Mouse (Mus musculus) heart, embryonic 14.5 days (tissue): ENCODE results near the gene Nod1. TPM values are rescaled to one million over a fixed set of nuclear protein-coding genes. Genes with fewer than 3 reads are reported as not detected.
"Not testable (repeated sequence)": the region's sequence is repeated elsewhere in the genome, so short reads cannot be mapped to it uniquely, and the experiment has no call there.

Source experiments
- ATAC-seq: fragments of 200-750 bp; cut with Nextera tagmentation; 2 replicates; pipeline ENCODE4 v1.8.0; 2017; ENCODE audit warnings: low read depth, moderate TSS enrichment; ENCODE audit not compliant: insufficient number of reproducible peaks, insufficient read depth, low FRiP score
- H3K27ac ChIP-seq, 2 experiments: fragments of 200-500 bp in 1 of 2; fragments of 300-500 bp in 1 of 2; sonication (generic) in 1 of 2; replicated peaks in 1 of 2; 2 replicates each; pipeline ENCODE4 v1.5.1; 2012 to 2014; ENCODE audit warnings: low read depth in 2 of 2, low read length in 2 of 2, control low read depth in 1 of 2, mild to moderate bottlenecking in 1 of 2, mixed read lengths in 1 of 2; ENCODE audit not compliant: control insufficient read depth in 1 of 2, insufficient read depth in 1 of 2
- H3K27me3 ChIP-seq: fragments of 300-500 bp; sonication (generic); 2 replicates; pipeline ENCODE4 v1.6.1; 2014; ENCODE audit warnings: mild to moderate bottlenecking, low read length, control low read depth; ENCODE audit not compliant: control insufficient read depth, insufficient read depth
- H3K36me3 ChIP-seq: fragments of 300-500 bp; sonication (generic); 2 replicates; pipeline ENCODE4 v1.6.1; 2014; ENCODE audit warnings: mild to moderate bottlenecking, control low read depth, low read length, mixed read lengths; ENCODE audit not compliant: control insufficient read depth, insufficient read depth
- H3K4me1 ChIP-seq, 2 experiments: fragments of 200-500 bp in 1 of 2; fragments of 300-500 bp in 1 of 2; sonication (generic) in 1 of 2; 2 replicates each; pipeline ENCODE4 v1.6.1; 2012 to 2014; ENCODE audit warnings: low read length in 2 of 2, control low read depth in 1 of 2, mixed read lengths in 1 of 2; ENCODE audit not compliant: control insufficient read depth in 2 of 2, insufficient read depth in 2 of 2
- H3K4me2 ChIP-seq: fragments of 300-500 bp; sonication (generic); 2 replicates; pipeline ENCODE4 v1.6.1; 2014; ENCODE audit warnings: mild to moderate bottlenecking, low read length
- H3K4me3 ChIP-seq, 2 experiments: fragments of 200-500 bp in 1 of 2; fragments of 300-500 bp in 1 of 2; sonication (generic) in 1 of 2; 2 replicates each; pipeline ENCODE4 v1.5.1; 2012 to 2014; ENCODE audit warnings: low read length in 2 of 2, mild to moderate bottlenecking in 2 of 2, control low read depth in 1 of 2, low read depth in 1 of 2, moderate library complexity in 1 of 2; ENCODE audit not compliant: control insufficient read depth in 1 of 2, insufficient read depth in 1 of 2
- H3K9ac ChIP-seq: fragments of 300-500 bp; sonication (generic); 2 replicates; pipeline ENCODE4 v1.6.1; 2014; ENCODE audit warnings: mild to moderate bottlenecking, low read length
- H3K9me3 ChIP-seq: fragments of 300-500 bp; sonication (generic); 2 replicates; pipeline ENCODE4 v1.6.1; 2016; ENCODE audit warnings: low read length, control low read depth; ENCODE audit not compliant: control insufficient read depth
- WGBS: fragments of 180-500 bp; shearing (Covaris S2); extraction: QIAGEN DNeasy Blood & Tissue Kit; methylation state at CpG from one replicate; pipeline ENCODE4 v1.1.7; 2014; 5-methylcytosine and 5-hydroxymethylcytosine counted together
- polyA plus RNA-seq: library from polyadenylated mRNA; unstranded; fragments of >200 nt; fragmentation: Nextera tagmentation; extraction: Ambion mirVana; gene quantifications from 2 replicates; pipeline ENCODE4 v1.2.1, GENCODE M21; 2014

The Nod1 gene
- polyA plus RNA-seq, 1 experiment from 2014 or later: 4.6 TPM

DNA sequence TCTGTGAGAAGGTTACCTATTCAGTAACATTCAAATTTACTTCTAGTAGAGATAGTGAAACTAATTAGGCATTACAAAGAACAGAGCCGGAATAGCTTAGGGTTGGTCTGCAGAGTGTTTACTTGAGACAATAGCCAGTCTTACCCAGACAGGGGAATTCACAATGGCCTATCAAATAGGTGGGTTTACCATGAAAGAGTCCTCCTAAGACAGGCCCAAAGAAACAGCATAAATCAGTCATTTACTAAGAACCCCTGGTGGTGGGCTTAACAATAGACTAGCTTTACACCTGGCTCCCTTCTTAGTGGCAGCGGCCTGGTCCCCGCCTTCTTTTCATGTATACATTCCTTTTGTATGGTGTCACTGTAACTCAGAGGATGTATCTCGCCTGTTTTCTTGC is 19.0 kb downstream of the Nod1 start:
- not testable (repeated sequence) for H3K27ac ChIP-seq, H3K9me3 ChIP-seq, H3K4me1 ChIP-seq, ATAC-seq, H3K36me3 ChIP-seq, H3K9ac ChIP-seq, H3K4me2 ChIP-seq, H3K27me3 ChIP-seq, H3K4me3 ChIP-seq
- 91% methylated on average over 4 of the region's 4 CpGs for WGBS

DNA sequence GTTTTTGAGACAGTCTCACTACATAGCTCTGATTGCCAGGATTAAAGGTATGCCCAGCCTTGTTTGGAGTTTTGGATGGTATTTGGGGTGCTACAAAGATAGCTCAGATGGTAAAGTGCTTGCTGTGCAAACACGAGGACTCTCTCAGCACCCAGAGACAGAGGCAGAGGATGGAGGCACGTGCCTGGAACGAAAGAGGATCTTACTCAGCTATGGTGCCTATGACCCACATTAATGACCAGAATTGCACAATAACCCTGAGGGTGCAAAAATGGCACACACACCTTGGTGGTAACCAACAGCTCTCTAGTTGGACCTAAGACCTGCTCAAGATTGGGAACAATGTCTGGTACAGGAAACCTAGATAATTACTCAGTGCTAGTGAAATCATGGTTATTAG is 19.9 kb downstream of the Nod1 start:
- Histone ChIP-seq H3K9me3 (no peaks in the 10 kb centered on the region), H3K4me1 (peaks cover 7% of the 10 kb centered on the region in 2 experiments; a peak in 2 of 4 replicates), H3K27ac (no peak overlapping the region), H3K9ac (no peak overlapping the region), H3K4me2 (no peak overlapping the region), H3K27me3 (no peaks in the 10 kb centered on the region), H3K4me3 (no peak overlapping the region), H3K36me3 (no peaks in the 10 kb centered on the region)
- WGBS: 88% methylated on average over 3 of the region's 3 CpGs
- no peak for ATAC-seq

DNA sequence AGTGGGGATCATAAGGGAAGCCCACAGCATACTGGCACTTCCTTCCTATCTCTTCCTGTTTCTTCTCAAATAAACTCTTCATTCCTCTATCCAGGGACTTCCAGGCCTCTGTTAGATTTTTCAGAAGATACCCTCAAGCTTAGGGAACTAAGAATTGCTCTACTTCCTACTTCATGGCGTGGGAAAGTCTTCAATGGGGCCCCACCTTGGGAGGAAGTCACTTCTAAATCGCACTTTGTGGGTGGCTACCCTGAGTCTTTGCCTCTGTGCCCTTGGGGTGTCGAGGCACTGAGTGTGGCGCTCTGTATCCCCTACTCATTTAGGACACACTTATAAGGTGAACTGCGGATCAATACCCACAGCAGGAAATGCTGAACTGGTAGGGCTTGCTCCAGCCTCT is 23.7 kb downstream of the Nod1 start:
- H3K36me3 ChIP-seq: no peaks in the 10 kb centered on the region
- no peak overlapping the region for H3K27ac ChIP-seq
- ATAC-seq: no peak
- 72% methylated on average over 5 of the region's 5 CpGs for WGBS
- no peak overlapping the region for H3K9ac ChIP-seq
- peaks cover 14% of the 10 kb centered on the region for H3K27me3 ChIP-seq
- H3K4me2 ChIP-seq: no peak overlapping the region
- H3K4me3 ChIP-seq: no peak overlapping the region
- no peaks in the 10 kb centered on the region for H3K9me3 ChIP-seq
- peaks cover 3 to 4% of the 10 kb centered on the region in 2 experiments; a peak in 2 of 4 replicates for H3K4me1 ChIP-seq

DNA sequence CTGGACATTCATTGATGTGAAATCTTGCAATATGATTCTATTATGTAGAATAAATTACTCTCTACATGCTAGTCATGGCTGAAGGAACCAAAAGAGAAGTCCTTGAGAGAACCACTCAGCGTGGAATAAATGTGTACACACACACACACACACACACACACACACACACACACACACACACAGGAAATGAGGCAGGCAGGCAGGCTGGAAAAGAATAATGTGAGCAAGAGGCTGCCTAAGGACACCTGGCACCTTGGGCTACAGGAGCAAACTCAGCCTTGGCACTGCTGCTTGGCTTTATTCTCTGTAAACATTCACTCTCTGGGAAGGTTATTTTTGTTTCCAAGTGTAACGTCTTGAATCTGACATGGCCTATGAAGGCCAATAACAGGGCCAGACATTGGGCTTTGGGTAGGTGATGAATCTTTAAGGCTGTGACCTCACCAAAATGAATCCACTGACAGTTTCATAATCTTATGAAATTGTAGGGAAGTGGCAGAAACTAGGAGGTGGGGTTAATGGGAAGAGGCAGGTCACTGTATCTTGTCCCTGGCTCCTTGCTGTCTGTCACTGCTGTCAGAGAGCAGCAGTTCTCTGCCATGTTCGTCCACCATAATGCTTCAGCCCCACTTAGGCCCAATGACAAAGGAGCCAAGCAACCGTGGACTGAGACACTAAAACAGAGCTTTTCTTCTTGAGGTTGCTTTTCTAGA is 26.0 kb downstream of the Nod1 start:
- Histone ChIP-seq H3K4me1 (peaks cover 5 to 6% of the 10 kb centered on the region in 2 experiments; a peak in 2 of 4 replicates), H3K4me3 (no peak overlapping the region), H3K9me3 (no peaks in the 10 kb centered on the region), H3K4me2 (no peak overlapping the region), H3K27me3 (peaks cover 23% of the 10 kb centered on the region), H3K36me3 (no peaks in the 10 kb centered on the region), H3K9ac (no peak overlapping the region), H3K27ac (no peak overlapping the region)
- WGBS: 76% methylated on average over 4 of the region's 4 CpGs
- no peak for ATAC-seq

DNA sequence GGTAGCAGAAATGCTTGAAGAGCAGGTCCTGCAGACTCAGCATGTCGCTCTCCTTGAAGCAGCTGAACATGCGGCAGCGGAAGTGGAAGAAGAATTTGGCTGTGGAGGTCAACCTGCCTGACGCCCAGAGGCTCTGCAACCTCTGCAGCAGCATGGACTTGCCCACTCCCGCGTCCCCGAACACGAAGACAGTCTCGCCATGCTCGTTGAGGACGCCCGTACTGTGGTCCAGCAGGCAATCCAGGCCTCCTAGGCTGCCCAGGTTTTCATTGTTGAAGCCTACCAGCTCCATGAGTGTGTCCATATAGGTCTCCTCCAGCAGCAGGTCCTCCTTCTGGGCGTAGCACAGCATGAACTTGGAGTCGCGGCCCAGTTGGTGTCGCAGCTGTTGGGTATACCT is 27.9 kb downstream of the Nod1 start:
- WGBS: 79% methylated on average over 16 of the region's 16 CpGs

DNA sequence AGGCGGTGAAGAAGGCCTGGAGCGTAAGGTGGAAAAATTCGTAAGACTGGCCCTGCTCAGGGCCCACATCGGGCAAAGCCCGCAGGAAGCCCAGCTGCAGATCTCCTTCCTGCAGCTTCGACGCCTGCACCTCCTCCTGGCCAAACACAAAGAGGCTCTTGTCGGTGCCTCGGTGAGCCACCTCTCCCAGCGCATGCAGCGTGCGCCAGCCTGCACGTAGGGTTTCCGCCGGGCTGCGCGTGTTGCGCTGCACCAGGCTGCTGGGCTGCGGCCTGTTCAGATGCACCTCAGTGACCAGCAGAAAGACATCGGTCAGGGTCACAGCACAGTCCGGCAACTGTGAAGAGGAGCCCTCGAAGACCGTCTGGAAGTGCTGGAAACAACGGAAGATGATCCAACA is 28.7 kb downstream of the Nod1 start:
- H3K4me1 ChIP-seq: peaks cover 5 to 6% of the 10 kb centered on the region in 2 experiments; a peak in 2 of 4 replicates
- no peaks in the 10 kb centered on the region for H3K36me3 ChIP-seq
- no peak overlapping the region; a peak in 1 of 4 replicates for H3K4me3 ChIP-seq
- H3K27me3 ChIP-seq: peaks cover 23% of the 10 kb centered on the region
- H3K9me3 ChIP-seq: no peaks in the 10 kb centered on the region
- no peak overlapping the region for H3K9ac ChIP-seq
- WGBS: 48% methylated on average over 24 of the region's 24 CpGs
- no peak overlapping the region for H3K27ac ChIP-seq
- peak overlapping the region; percentile 30; the same call in 1 of the 2 replicates for H3K4me2 ChIP-seq
- ATAC-seq: no peak

More for the DNA sequence above, 27.9 kb downstream of the Nod1 start:
- no peak for ATAC-seq
- no peaks in the 10 kb centered on the region for H3K9me3 ChIP-seq
- no peak overlapping the region for H3K9ac ChIP-seq
- H3K36me3 ChIP-seq: no peaks in the 10 kb centered on the region
- H3K4me2 ChIP-seq: 0 out of 2 replicates have a peak overlapping the region, but pooled peaks have one; percentile 30
- peaks cover 5 to 6% of the 10 kb centered on the region in 2 experiments; a peak in 2 of 4 replicates for H3K4me1 ChIP-seq
- H3K4me3 ChIP-seq: no peak overlapping the region
- H3K27ac ChIP-seq: no peak overlapping the region
- peaks cover 23% of the 10 kb centered on the region for H3K27me3 ChIP-seq

DNA sequence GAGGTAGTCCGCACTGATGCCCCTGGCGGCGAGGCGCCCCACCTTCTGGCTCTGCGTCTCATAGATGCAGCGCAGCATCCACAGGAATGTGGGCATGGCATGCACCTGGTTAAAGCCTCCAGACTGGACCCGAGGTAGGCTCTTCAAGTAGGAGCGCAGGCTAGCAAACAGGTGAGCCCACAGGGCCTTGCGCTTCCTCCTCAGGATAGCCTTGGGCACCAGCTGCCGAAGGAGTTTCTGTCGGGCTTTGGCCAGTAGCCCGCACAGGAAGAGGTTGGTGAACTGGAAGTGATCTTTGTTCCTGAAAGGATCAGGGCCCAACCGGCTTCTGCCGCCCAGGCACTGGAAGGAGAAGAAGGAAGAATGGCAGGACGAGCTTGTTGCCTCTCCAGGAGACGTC is 29.1 kb downstream of the Nod1 start:
- ATAC-seq: no peak
- no peak overlapping the region for H3K9ac ChIP-seq
- H3K9me3 ChIP-seq: no peaks in the 10 kb centered on the region
- H3K4me1 ChIP-seq: peaks cover 5 to 6% of the 10 kb centered on the region in 2 experiments; a peak in 2 of 4 replicates
- H3K4me3 ChIP-seq: no peak overlapping the region
- H3K27ac ChIP-seq: no peak overlapping the region
- no peaks in the 10 kb centered on the region for H3K36me3 ChIP-seq
- 0 out of 2 replicates have a peak overlapping the region, but pooled peaks have one; percentile 30 for H3K4me2 ChIP-seq
- peaks cover 23% of the 10 kb centered on the region for H3K27me3 ChIP-seq
- 67% methylated on average over 16 of the region's 16 CpGs for WGBS
